Mouse (Mus musculus): ENCODE results near the gene Klk13.

GRCm38 (mm10) chr7:43775311-43776057 is 63.1 kb downstream of the Klk13 start:
- TF ChIP-seq CTCF (IDR thresholded peaks at IDR 0.05; ENCODE audit: control insufficient read depth, insufficient read depth, low read length) (no peak), POLR2A (IDR thresholded peaks at IDR 0.05; ENCODE audit: borderline replicate concordance, control insufficient read depth, low read depth, low read length) (no peak)
